Mouse (Mus musculus) heart, embryonic 11.5 days (tissue): ENCODE results near the gene Phf8. TPM values are rescaled to one million over a fixed set of nuclear protein-coding genes. Genes with fewer than 3 reads are reported as not detected.

ENCODE experiments used
- ATAC-seq: fragments of 200-750 bp; cut with Nextera tagmentation; replicated peaks from 2 replicates; pipeline ENCODE4 v1.8.0; 2017; ENCODE audit warnings: moderate library complexity; ENCODE audit not compliant: insufficient number of reproducible peaks, low FRiP score, low TSS enrichment
- H3K27ac ChIP-seq: fragments of 300-500 bp; sonication (generic); 2 replicates; pipeline ENCODE4 v1.5.1; 2014; ENCODE audit warnings: mild to moderate bottlenecking, low read depth, low read length
- H3K27me3 ChIP-seq: fragments of 300-500 bp; sonication (generic); 2 replicates; pipeline ENCODE4 v1.6.1; 2014; ENCODE audit warnings: mild to moderate bottlenecking, low read length, mixed read lengths; ENCODE audit not compliant: control insufficient read depth, insufficient read depth
- H3K36me3 ChIP-seq: fragments of 300-500 bp; sonication (generic); 2 replicates; pipeline ENCODE4 v1.6.1; 2014; ENCODE audit warnings: mild to moderate bottlenecking, low read length, moderate library complexity, mixed read lengths; ENCODE audit not compliant: control insufficient read depth, insufficient read depth
- H3K4me1 ChIP-seq: fragments of 300-500 bp; sonication (generic); 2 replicates; pipeline ENCODE4 v1.6.1; 2014; ENCODE audit warnings: low read length; ENCODE audit not compliant: control insufficient read depth, insufficient read depth
- H3K4me2 ChIP-seq: fragments of 300-500 bp; sonication (generic); 2 replicates; pipeline ENCODE4 v1.6.1; 2014; ENCODE audit warnings: mild to moderate bottlenecking, moderate library complexity
- H3K4me3 ChIP-seq: fragments of 300-500 bp; sonication (generic); 2 replicates; pipeline ENCODE4 v1.5.1; 2014; ENCODE audit warnings: low read depth, low read length
- H3K9ac ChIP-seq: fragments of 300-500 bp; sonication (generic); 2 replicates; pipeline ENCODE4 v1.6.1; 2014; ENCODE audit warnings: mild to moderate bottlenecking, low read depth, low read length, moderate library complexity
- H3K9me3 ChIP-seq: fragments of 300-500 bp; sonication (generic); replicated peaks from 2 replicates; pipeline ENCODE4 v1.6.1; 2016; ENCODE audit warnings: low read length; ENCODE audit not compliant: control insufficient read depth
- WGBS: fragments of 180-500 bp; shearing (Covaris S2); extraction: QIAGEN DNeasy Blood & Tissue Kit; methylation state at CpG from one replicate; pipeline ENCODE4 v1.1.7; 2014; ENCODE audit not compliant: insufficient replicate concordance; 5-methylcytosine and 5-hydroxymethylcytosine counted together
- polyA plus RNA-seq: library from polyadenylated mRNA; unstranded; fragments of >200 nt; fragmentation: Nextera tagmentation; extraction: Ambion mirVana; gene quantifications from 2 replicates; pipeline ENCODE4 v1.2.1, GENCODE M21; 2014

Gene Phf8
- polyA plus RNA-seq, 1 experiment from 2014 or later, result 13.3 TPM

DNA sequence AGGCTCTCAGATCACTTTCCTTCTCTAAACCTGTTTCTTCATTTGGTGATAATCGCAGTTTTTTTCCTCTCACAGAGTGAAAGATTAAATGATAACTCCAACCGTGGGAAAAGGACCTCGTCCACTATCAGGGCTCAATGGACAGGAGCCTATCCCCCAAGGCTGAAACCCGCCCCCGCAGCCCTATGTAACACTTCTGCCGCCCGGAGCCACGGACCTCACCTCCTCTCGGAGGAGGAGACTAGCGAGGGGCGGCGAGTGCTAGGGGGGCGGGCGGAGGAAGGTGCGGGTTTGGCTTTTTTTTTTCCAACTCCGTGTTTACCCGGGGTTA is 380 bp upstream of the Phf8 start:
- Histone ChIP-seq H3K27me3 (no peaks in the 10 kb centered on the region), H3K9ac (peak overlapping the region; percentile 69; the same call in 1 of the 2 replicates), H3K4me1 (no peaks in the 10 kb centered on the region), H3K4me2 (peak overlapping the region; percentile 54), H3K27ac (peak overlapping the region; percentile 97), H3K4me3 (peak overlapping the region; percentile 63), H3K36me3 (no peaks in the 10 kb centered on the region), H3K9me3 (no peaks in the 10 kb centered on the region)
- ATAC-seq, result no peak
- WGBS, result 16% methylated on average over 17 of the region's 17 CpGs

DNA sequence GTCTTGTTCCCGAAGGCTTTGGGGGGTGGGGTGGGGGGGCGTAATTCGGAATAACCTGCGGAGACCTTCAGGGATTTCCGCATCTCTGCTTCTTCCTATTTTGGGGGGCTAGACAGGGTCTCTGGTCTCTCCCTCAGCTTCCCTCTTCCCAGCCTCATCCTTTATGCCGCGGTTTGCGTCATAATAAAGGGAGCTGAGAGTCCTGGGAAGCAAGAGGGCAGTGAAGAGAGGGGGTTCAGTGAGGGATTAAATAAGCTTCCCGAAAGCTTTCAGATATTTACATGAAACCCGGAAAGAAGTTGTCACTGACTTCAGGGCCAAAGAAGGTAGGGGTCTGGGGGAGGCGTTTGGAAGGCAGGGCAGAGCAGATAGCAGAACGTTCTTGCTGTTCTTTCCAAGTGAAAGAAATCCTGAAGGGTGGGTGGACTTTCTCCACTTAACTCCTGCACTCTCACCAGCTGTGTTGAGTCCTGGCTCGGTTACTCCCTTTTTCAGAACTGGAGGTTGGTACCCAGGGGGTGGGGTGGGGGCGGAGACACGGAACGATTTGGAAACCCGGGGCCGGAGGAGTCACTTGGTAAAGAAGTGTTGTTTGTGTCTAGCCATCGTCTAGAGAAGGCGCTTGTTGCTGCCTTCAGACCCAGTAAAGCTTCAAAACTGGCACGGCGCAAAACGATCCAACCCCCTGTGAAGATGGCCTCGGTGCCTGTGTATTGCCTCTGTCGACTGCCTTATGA is 1.5 kb downstream of the Phf8 start:
- peak overlapping the region; percentile 63 for H3K4me3 ChIP-seq
- peak overlapping the region; percentile 66 for H3K4me2 ChIP-seq
- 17% methylated on average over 25 of the region's 25 CpGs for WGBS
- H3K9ac ChIP-seq, result peak overlapping the region; percentile 85
- H3K36me3 ChIP-seq, result no peaks in the 10 kb centered on the region
- no peaks in the 10 kb centered on the region for H3K27me3 ChIP-seq
- no peak overlapping the region for H3K27ac ChIP-seq
- H3K9me3 ChIP-seq, result no peaks in the 10 kb centered on the region
- no peaks in the 10 kb centered on the region for H3K4me1 ChIP-seq
- no peak for ATAC-seq

DNA sequence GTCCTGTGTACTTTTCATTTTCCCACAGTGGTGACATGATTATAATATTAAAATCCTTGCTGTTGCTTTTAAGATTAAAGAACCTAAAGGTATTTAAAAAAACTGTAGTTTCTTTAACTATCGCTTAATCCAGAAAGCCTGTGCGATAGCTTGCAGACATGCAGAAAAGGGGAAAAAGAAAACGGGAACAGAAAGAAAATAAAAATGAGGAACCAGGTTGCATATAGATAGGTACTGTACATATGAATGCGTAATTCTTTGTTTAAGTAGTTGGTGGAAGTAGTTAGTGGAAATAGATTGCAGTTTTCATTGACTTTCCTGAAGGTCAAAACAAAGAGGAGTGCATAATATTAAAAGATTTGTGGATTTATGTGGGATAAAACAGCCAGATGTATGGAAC is 32.9 kb downstream of the Phf8 start:
- Histone ChIP-seq H3K27ac (no peak overlapping the region), H3K4me2 (no peak overlapping the region), H3K9ac (no peak overlapping the region), H3K27me3 (no peaks in the 10 kb centered on the region), H3K9me3 (no peaks in the 10 kb centered on the region), H3K4me1 (no peaks in the 10 kb centered on the region), H3K4me3 (no peak overlapping the region), H3K36me3 (no peaks in the 10 kb centered on the region)
- 88% methylated on average over 4 of the region's 4 CpGs for WGBS
- ATAC-seq, result no peak

DNA sequence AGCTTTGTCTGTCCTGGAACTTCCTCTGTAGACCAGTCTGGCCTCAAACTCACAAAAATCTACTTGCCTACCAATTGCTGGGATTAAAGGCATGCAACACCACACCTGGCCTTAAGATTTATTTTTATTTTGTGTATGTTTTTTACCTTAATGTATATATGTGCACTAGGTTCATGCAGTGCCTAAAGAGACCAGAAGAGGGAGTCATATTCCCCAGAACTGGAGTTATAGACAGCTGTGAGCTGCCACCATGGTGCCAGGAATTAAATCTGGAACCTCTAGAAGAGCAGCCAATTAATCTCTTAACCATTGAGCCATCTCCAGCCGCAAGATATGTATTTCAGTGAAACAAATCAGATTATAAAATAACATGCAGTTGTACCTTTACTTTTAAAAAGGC is 54.7 kb downstream of the Phf8 start:
- Histone ChIP-seq H3K36me3 (no peaks in the 10 kb centered on the region), H3K4me3 (no peak overlapping the region), H3K4me2 (no peak overlapping the region), H3K27me3 (no peaks in the 10 kb centered on the region), H3K9ac (no peak overlapping the region), H3K4me1 (no peaks in the 10 kb centered on the region), H3K27ac (no peak overlapping the region), H3K9me3 (no peaks in the 10 kb centered on the region)
- ATAC-seq, result no peak
- WGBS, result 98% methylated on average over 1 of the region's 1 CpGs

DNA sequence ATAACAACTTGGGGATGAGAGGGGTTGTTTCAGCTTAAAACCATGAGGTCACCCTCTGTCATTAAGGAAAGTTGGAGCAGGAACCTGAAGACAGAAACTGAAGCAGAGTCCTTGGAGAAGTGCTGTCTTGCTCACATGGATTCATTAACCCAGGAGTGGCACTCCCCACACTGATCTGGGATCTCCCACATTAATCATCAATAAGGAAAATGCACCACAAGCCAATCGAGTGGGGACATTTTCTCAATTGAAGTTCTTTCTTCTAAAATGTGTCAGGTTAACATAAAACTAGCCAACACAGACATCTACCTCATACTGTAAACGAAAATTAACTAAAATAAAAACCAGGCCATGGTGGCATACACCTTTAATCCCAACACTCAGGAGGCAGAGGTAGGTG is 122.9 kb downstream of the Phf8 start:
- Histone ChIP-seq H3K27ac (no peak overlapping the region), H3K9me3 (no peaks in the 10 kb centered on the region), H3K4me3 (no peak overlapping the region), H3K9ac (no peak overlapping the region), H3K36me3 (no peaks in the 10 kb centered on the region), H3K27me3 (no peaks in the 10 kb centered on the region), H3K4me2 (no peak overlapping the region), H3K4me1 (no peaks in the 10 kb centered on the region)
- no peak for ATAC-seq
- WGBS, result 63% methylated on average over 2 of the region's 2 CpGs

- 52% methylated on average over 2 of the region's 2 CpGs for WGBS
- Histone ChIP-seq H3K27ac (no peak overlapping the region), H3K4me1 (no peaks in the 10 kb centered on the region), H3K9me3 (no peaks in the 10 kb centered on the region), H3K27me3 (no peaks in the 10 kb centered on the region), H3K36me3 (no peaks in the 10 kb centered on the region), H3K4me3 (no peak overlapping the region), H3K9ac (no peak overlapping the region), H3K4me2 (no peak overlapping the region)
- ATAC-seq, result no peak
These were observed 133.3 kb downstream of the Phf8 start for GRCm38 (mm10) chrX:151653744-151654143.

DNA sequence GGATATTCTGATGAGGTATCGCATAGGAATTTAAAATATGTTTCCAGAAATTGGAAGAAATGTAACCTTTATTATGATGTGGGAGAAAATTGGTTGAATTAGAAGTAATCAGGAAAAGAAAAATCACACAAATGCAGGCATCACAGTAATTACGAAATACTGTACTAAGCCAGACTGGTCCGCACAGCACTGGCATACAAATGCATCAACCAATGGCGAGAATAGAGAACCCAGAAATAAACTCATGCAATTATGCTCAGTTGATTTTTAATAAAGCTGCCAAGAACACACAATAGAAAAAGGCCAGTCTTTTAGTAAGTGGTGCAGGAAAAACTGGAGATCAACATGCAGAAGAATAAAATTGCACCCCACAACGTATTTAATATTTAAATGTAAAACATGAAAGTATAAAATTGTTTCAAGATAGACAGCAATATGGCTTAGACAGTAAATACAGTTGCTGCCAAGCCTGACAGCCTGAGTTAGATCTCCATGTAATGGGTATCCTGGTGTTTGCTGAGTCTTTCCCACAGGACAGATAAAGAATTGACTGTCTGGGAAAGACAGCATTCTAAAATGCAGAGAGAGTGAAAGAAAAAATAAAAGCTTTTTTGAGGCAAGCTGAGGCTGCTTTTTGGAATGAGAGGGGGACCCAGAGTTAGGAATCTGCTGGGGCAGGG is 154.2 kb downstream of the Phf8 start:
- H3K27me3 ChIP-seq, result no peaks in the 10 kb centered on the region
- no peak overlapping the region for H3K4me2 ChIP-seq
- H3K36me3 ChIP-seq, result no peaks in the 10 kb centered on the region
- no peak for ATAC-seq
- no peaks in the 10 kb centered on the region for H3K4me1 ChIP-seq
- no peaks in the 10 kb centered on the region for H3K9me3 ChIP-seq
- H3K9ac ChIP-seq, result no peak overlapping the region
- H3K27ac ChIP-seq, result no peak overlapping the region
- 79% methylated on average over 5 of the region's 5 CpGs for WGBS
- H3K4me3 ChIP-seq, result no peak overlapping the region
